Mouse (Mus musculus) liver, embryonic 13.5 days (tissue): Measurements from ENCODE around the gene Tango6. TPM values are rescaled to one million over a fixed set of nuclear protein-coding genes. Genes with fewer than 3 reads are reported as not detected.

Experiments used
- ATAC-seq: fragments of 200-750 bp; cut with Nextera tagmentation; 2 replicates; pipeline ENCODE4 v1.8.0; 2017; ENCODE audit warnings: low read depth, mild to moderate bottlenecking, moderate number of reproducible peaks, moderate library complexity
- DNase-seq: peaks from one replicate; pipeline ENCODE4 v3.0.0; 2022
- H3K27ac ChIP-seq: fragments of 300-500 bp; sonication (generic); 2 replicates; pipeline ENCODE4 v1.5.1; 2015; ENCODE audit warnings: moderate library complexity, mild to moderate bottlenecking, inconsistent platforms
- H3K27me3 ChIP-seq: fragments of 300-500 bp; sonication (generic); 2 replicates; pipeline ENCODE4 v1.6.1; 2015; ENCODE audit warnings: mild to moderate bottlenecking, inconsistent platforms
- H3K36me3 ChIP-seq: fragments of 300-500 bp; sonication (generic); 2 replicates; pipeline ENCODE4 v1.6.1; 2015; ENCODE audit warnings: mild to moderate bottlenecking, inconsistent platforms
- H3K4me1 ChIP-seq: fragments of 300-500 bp; sonication (generic); replicated peaks from 2 replicates; pipeline ENCODE4 v1.6.1; 2015; ENCODE audit warnings: inconsistent platforms
- H3K4me2 ChIP-seq: fragments of 300-500 bp; sonication (generic); 2 replicates; pipeline ENCODE4 v1.6.1; 2015; ENCODE audit warnings: inconsistent platforms, mild to moderate bottlenecking, moderate library complexity
- H3K4me3 ChIP-seq: fragments of 300-500 bp; sonication (generic); replicated peaks from 2 replicates; pipeline ENCODE4 v1.5.1; 2015; ENCODE audit warnings: mild to moderate bottlenecking, inconsistent platforms
- H3K9ac ChIP-seq: fragments of 300-500 bp; sonication (generic); 2 replicates; pipeline ENCODE4 v1.6.1; 2015; ENCODE audit warnings: mild to moderate bottlenecking, inconsistent platforms
- H3K9me3 ChIP-seq: fragments of 300-500 bp; sonication (generic); replicated peaks from 2 replicates; pipeline ENCODE4 v1.6.1; 2016; ENCODE audit warnings: inconsistent platforms
- WGBS: fragments of 180-500 bp; shearing (Covaris S2); methylation state at CpG from one replicate; pipeline ENCODE4 v1.1.7; 2015; ENCODE audit not compliant: insufficient replicate concordance; 5-methylcytosine and 5-hydroxymethylcytosine counted together
- polyA plus RNA-seq: library from polyadenylated mRNA; unstranded; fragments of >200 nt; fragmentation: Nextera tagmentation; extraction: Ambion mirVana; gene quantifications from 2 replicates; pipeline ENCODE4 v1.2.1, GENCODE M21; 2015

Tango6 gene
- polyA plus RNA-seq, 1 experiment from 2014 or later, result 3.8 TPM

DNA sequence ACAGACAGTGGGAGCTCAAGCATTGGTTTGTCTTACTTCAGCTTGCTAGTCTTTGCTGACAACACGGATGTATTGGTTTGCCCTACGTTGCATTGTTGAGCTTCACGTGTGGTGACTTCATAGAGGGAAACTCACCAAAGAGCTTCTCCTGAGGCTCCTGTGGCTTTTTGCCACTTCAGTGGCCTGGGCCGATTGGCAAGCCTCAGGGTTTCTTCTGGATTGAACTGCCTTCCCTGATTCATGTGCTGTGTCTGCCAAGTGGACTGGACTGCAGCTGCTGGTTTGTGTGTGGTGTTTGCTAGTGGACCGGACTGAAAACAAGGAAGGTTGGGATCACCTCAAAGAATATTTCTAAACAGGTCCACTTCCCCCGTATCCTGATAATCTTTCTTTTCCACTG is 43.7 kb downstream of the Tango6 start:
- H3K4me1 ChIP-seq, result no peaks in the 10 kb centered on the region
- no peak overlapping the region for H3K27ac ChIP-seq
- H3K36me3 ChIP-seq, result peaks cover 16% of the 10 kb centered on the region
- H3K4me2 ChIP-seq, result no peak overlapping the region
- ATAC-seq (no peak), DNase-seq (no peak)
- 79% methylated on average over 6 of the region's 6 CpGs for WGBS
- H3K27me3 ChIP-seq, result no peaks in the 10 kb centered on the region
- H3K9me3 ChIP-seq, result no peaks in the 10 kb centered on the region
- no peak overlapping the region for H3K9ac ChIP-seq
- no peak overlapping the region for H3K4me3 ChIP-seq

DNA sequence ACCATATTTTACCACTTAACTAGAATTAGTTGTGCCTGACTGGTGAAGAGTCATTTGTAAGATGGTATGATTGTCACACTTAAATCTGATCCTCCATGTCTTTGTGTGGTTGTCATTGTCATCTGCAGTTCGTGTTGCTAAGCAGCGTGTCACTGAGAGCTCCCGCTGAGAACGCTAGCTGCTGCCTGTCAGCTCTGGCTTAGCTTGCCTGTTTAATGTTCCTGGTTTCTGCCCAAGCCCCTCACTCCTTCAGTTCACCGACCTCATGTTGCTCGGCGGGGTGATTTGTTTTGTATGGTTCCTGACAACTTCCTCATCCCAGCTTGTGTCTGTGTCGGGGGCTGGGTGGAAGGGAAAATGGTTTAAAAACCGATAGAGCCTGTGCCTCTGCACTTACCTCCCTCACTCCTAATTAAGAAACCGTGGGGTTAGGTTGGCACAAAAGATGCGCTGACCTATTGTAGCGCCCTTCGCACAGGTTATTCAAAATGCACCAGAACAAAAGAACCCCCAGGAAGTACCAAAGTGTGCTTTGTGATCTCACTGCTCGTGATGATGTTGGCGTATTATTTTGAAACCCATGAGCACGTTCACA is 44.5 kb downstream of the Tango6 start:
- no peak overlapping the region for H3K4me3 ChIP-seq
- WGBS, result 42% methylated on average over 16 of the region's 16 CpGs
- H3K4me1 ChIP-seq, result no peaks in the 10 kb centered on the region
- H3K27me3 ChIP-seq, result no peaks in the 10 kb centered on the region
- DNase-seq, result no peak
- H3K4me2 ChIP-seq, result no peak overlapping the region
- no peak for ATAC-seq
- no peak overlapping the region for H3K9ac ChIP-seq
- H3K9me3 ChIP-seq, result no peaks in the 10 kb centered on the region
- no peak overlapping the region for H3K27ac ChIP-seq
- peaks cover 16% of the 10 kb centered on the region for H3K36me3 ChIP-seq

DNA sequence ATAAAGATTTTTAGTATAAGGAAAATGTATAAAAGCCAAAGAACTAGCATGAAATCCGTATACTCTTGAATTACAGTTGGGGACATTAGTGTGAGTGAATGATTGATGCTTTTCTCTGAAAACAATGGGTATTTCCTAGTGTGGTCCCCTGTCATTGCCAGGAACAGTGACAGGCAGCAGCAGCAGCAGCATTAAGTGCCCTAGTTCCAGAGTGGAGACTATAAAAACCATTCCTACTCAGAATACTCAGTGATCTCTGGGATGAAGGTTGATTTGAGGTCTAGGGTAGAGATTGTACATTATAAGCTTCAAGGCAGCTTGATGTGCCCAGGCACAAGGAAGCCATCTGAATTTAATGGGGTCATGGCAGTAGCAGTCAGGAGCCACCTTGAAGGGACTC is 45.0 kb downstream of the Tango6 start:
- H3K27me3 ChIP-seq, result no peaks in the 10 kb centered on the region
- no peak overlapping the region for H3K4me2 ChIP-seq
- peaks cover 16% of the 10 kb centered on the region for H3K36me3 ChIP-seq
- H3K4me1 ChIP-seq, result no peaks in the 10 kb centered on the region
- H3K9me3 ChIP-seq, result no peaks in the 10 kb centered on the region
- H3K9ac ChIP-seq, result no peak overlapping the region
- WGBS, result 60% methylated on average over 1 of the region's 1 CpGs
- ATAC-seq (no peak), DNase-seq (no peak)
- no peak overlapping the region for H3K4me3 ChIP-seq
- no peak overlapping the region for H3K27ac ChIP-seq

DNA sequence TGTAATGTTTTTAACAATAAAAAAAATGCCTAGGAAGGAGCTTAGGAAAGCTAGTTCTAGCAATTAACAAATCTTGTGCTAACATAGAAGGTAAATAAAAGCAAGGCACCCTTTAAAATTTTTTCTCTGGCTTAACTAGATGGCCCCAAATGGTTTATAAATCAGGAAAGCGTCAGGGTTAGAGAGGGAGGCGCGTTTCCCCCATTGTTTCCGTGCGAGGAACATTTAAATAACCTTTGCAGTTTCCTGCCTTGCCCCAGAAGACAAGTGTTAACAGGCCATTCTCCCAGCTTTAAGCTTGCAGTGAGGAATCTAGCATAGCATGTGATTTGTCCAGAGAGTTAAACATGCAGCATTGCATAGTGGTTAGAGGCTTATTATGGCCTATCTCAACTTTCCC is 50.1 kb downstream of the Tango6 start:
- no peak overlapping the region for H3K4me2 ChIP-seq
- H3K27ac ChIP-seq, result no peak overlapping the region
- no peaks in the 10 kb centered on the region for H3K9me3 ChIP-seq
- no peak for DNase-seq
- H3K4me3 ChIP-seq, result no peak overlapping the region
- H3K9ac ChIP-seq, result no peak overlapping the region
- peaks cover 9% of the 10 kb centered on the region for H3K36me3 ChIP-seq
- no peaks in the 10 kb centered on the region for H3K4me1 ChIP-seq
- ATAC-seq, result no peak
- WGBS, result 45% methylated on average over 5 of the region's 5 CpGs
- no peaks in the 10 kb centered on the region for H3K27me3 ChIP-seq

DNA sequence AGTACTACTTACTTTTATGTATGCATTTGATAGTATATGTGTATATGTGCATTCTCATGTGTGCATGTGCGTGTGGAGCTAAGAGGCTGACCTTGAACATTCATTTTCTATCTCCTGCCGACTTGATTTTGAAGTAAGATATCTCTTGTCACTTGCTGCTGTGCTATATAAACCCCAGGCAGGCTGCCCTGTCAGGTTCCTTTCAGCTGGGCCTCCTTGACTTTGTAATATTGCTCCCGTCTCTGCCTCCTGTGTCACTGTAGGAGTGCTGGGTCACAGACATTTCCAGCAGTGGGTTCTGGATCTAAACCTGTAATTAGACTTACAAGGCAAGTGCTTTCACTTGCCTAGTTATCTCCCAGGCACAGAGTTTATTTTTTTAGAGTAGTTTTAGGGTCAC is 50.8 kb downstream of the Tango6 start:
- Histone ChIP-seq H3K4me2 (no peak overlapping the region), H3K9me3 (no peaks in the 10 kb centered on the region), H3K27ac (no peak overlapping the region), H3K9ac (no peak overlapping the region), H3K4me3 (no peak overlapping the region), H3K4me1 (no peaks in the 10 kb centered on the region), H3K36me3 (peaks cover 11% of the 10 kb centered on the region), H3K27me3 (no peaks in the 10 kb centered on the region)
- WGBS, result 59% methylated on average over 3 of the region's 3 CpGs
- no peak for DNase-seq
- no peak for ATAC-seq

DNA sequence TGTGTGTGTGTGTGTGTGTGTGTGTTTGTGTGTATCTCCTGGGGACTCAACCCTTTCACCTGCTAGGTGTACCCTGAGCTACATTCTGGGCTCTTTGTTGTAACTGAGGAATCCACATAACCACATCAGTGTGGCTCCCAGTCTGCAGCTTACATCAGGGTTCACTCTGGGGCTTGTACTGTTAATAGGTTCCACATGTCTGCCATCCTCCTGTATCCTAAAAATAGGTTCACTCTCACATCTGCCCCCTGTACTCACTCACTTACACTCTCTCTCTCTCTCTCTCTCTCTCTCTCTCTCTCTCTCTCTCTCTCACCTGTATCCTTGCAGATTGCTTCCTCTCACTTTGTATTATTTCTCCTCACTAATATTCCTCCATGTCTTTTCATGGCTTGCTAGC is 51.4 kb downstream of the Tango6 start:
- H3K4me3 ChIP-seq, result no peak overlapping the region
- no peaks in the 10 kb centered on the region for H3K4me1 ChIP-seq
- H3K36me3 ChIP-seq, result peaks cover 14% of the 10 kb centered on the region
- no peak for ATAC-seq
- no peaks in the 10 kb centered on the region for H3K9me3 ChIP-seq
- H3K4me2 ChIP-seq, result no peak overlapping the region
- no peak overlapping the region for H3K9ac ChIP-seq
- H3K27me3 ChIP-seq, result no peaks in the 10 kb centered on the region
- H3K27ac ChIP-seq, result no peak overlapping the region
- DNase-seq, result no peak

DNA sequence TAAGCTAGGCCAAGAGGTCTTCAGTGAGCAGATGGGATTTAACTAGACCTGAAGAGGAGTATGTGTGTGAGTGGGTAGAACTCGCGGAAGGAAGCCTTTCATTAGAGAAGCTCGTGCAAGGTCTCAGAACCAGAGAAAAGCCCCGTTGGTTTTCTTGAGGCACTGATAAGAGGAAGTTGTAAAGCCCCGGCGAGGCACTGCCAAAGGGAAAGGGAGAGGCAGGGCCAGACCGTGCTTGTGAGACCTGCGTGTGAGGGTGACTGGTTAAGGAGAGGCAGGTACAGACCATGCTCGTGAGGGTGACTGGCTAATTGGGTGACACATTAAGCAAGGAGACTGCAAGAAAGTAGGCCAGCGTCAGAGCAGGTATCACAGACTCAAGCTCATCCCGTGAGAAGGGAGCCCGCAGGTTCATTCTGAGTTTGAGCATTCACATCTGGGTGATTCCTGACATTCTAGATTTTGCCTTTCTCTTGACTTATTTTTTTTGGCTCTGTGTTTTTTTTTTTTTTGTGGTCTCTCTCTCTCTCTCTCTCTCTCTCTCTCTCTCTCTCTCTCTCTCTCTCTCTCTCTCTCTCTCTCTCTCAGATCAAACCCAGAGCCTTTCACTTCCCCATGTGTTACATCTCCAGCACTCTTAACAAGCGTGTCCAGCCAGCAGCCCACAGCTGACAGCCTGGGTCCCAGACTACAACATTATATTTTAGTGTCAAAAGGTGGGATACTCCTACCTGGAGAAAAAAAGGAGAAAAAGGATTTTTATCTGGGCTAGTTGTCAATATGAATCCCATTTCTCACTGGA is 54.2 kb downstream of the Tango6 start:
- no peak overlapping the region for H3K27ac ChIP-seq
- H3K4me2 ChIP-seq, result no peak overlapping the region
- ATAC-seq (no peak), DNase-seq (no peak)
- no peak overlapping the region for H3K4me3 ChIP-seq
- no peaks in the 10 kb centered on the region for H3K9me3 ChIP-seq
- H3K36me3 ChIP-seq, result peaks cover 22% of the 10 kb centered on the region
- 35% methylated on average over 13 of the region's 13 CpGs for WGBS
- H3K4me1 ChIP-seq, result no peaks in the 10 kb centered on the region
- no peaks in the 10 kb centered on the region for H3K27me3 ChIP-seq
- H3K9ac ChIP-seq, result no peak overlapping the region

DNA sequence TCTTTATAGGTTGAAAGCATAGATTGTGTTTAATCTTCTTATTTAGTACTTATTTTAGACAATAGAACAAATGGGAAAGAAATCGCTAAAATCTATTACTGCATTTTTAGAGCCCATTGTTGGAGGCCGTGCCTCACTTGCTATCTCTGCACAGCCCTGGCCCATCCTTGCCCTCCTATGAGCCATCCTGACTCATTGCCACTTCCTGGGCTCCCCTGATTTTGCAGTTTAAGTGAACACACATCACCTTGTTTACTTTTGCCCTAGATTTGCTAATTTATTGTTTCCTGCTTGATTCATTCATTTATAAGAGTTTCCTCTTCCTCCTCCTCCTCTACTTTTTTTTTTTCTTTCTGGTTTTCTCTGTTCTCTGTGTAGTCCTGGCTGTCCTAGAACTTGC is 55.0 kb downstream of the Tango6 start:
- ATAC-seq, result no peak
- WGBS, result 80% methylated on average over 2 of the region's 2 CpGs
- no peak overlapping the region for H3K27ac ChIP-seq

DNA sequence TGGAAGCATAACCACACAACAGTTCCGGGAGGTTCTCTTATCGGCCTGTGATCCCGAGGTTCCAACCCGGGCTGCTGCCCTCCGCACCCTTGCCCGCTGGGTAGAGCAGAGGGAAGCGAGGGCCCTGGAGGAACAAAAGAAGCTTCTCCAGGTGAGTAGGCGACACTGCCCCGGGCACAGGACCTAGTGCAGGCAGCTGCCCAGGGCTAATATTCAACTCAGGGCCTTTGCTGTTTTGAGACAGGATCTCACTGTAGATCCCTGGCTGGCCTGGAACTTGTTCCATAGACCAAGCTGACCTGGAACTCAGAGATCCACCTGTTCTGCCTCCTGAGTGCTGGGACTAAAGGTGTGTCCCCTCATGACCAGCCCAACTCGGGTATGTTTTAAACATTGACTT is 59.5 kb downstream of the Tango6 start:
- Histone ChIP-seq H3K4me3 (no peak overlapping the region), H3K4me1 (no peaks in the 10 kb centered on the region), H3K36me3 (peaks cover 32% of the 10 kb centered on the region), H3K9me3 (no peaks in the 10 kb centered on the region), H3K9ac (no peak overlapping the region), H3K4me2 (no peak overlapping the region), H3K27ac (no peak overlapping the region), H3K27me3 (no peaks in the 10 kb centered on the region)
- 89% methylated on average over 10 of the region's 10 CpGs for WGBS
- DNase-seq (no peak), ATAC-seq (no peak)

More for the DNA sequence above, 55.0 kb downstream of the Tango6 start:
- H3K4me2 ChIP-seq, result no peak overlapping the region
- no peaks in the 10 kb centered on the region for H3K27me3 ChIP-seq
- DNase-seq, result no peak
- no peak overlapping the region for H3K9ac ChIP-seq
- H3K4me3 ChIP-seq, result no peak overlapping the region
- no peaks in the 10 kb centered on the region for H3K9me3 ChIP-seq
- H3K4me1 ChIP-seq, result no peaks in the 10 kb centered on the region
- peaks cover 25% of the 10 kb centered on the region for H3K36me3 ChIP-seq

DNA sequence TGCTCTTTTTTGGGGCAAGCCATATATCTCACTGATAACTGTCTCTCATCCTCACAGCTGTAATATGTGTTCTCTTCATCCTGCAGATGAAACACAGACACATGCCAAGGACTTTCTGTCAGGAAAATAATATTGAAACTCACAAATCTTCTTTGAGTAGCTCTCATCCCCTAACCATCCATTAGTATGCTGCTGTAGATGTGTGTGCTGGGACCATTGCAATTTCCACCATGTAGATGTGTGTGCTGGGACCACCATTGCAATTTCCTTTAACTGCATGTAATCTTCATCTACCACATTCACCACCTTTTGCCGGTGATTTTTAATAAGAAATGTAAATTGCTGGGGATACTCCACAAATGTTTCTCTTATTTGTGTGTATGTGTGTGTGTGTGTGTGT is 60.5 kb downstream of the Tango6 start:
- DNase-seq (no peak), ATAC-seq (no peak)
- Histone ChIP-seq H3K9me3 (no peaks in the 10 kb centered on the region), H3K4me3 (no peak overlapping the region), H3K27me3 (no peaks in the 10 kb centered on the region), H3K4me1 (no peaks in the 10 kb centered on the region), H3K36me3 (peaks cover 32% of the 10 kb centered on the region), H3K4me2 (no peak overlapping the region), H3K9ac (no peak overlapping the region), H3K27ac (no peak overlapping the region)
- 80% methylated on average over 1 of the region's 1 CpGs for WGBS

DNA sequence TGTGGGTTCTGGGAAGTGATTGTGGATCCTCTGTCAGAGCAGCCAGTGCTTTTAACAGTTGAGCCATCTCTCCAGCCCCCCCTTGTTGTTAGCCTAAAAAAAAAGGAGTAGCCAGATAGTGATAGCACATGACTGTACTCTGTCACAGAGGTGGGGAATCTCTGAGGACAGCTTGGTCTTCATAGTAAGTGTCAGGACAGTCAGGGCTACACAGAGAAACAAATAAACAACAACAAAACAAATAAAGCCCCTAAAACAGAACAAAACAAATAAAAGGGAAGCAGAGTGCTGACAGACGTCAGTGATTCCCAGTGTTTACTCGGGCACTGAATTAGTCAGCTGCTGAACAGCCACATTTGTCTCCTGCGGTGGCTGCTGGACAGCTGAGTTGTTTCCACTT is 70.6 kb downstream of the Tango6 start:
- no peaks in the 10 kb centered on the region for H3K9me3 ChIP-seq
- DNase-seq (no peak), ATAC-seq (no peak)
- 46% methylated on average over 3 of the region's 3 CpGs for WGBS
- H3K4me2 ChIP-seq, result no peak overlapping the region
- H3K27me3 ChIP-seq, result no peaks in the 10 kb centered on the region
- H3K9ac ChIP-seq, result no peak overlapping the region
- no peak overlapping the region for H3K4me3 ChIP-seq
- no peak overlapping the region for H3K27ac ChIP-seq
- H3K36me3 ChIP-seq, result no peaks in the 10 kb centered on the region; the same call in 1 of the 2 replicates
- no peaks in the 10 kb centered on the region for H3K4me1 ChIP-seq

DNA sequence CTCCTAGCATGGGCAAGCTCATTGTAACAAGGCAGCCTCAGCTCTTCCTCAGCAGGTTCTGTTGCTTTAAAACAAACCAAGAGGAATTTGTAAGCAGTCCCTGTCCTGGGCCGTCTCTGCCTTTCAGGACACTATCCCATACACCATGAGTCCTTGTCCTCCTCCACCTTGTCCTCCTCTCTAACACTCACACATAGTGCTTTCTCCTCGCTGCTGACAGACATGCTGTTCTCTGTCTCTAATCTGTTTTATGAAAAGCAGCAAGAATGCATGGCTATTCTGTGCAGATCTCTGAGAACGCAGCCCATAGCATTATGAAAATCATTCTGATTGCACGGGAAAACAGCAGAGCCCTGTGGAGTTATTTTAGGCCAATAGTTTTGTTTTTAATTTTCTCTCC is 78.4 kb downstream of the Tango6 start:
- H3K27me3 ChIP-seq, result no peaks in the 10 kb centered on the region
- no peak overlapping the region for H3K27ac ChIP-seq
- no peak overlapping the region for H3K4me3 ChIP-seq
- ATAC-seq (no peak), DNase-seq (no peak)
- H3K9me3 ChIP-seq, result no peaks in the 10 kb centered on the region
- H3K36me3 ChIP-seq, result no peaks in the 10 kb centered on the region
- H3K4me1 ChIP-seq, result no peaks in the 10 kb centered on the region
- 77% methylated on average over 4 of the region's 4 CpGs for WGBS
- no peak overlapping the region for H3K4me2 ChIP-seq
- H3K9ac ChIP-seq, result no peak overlapping the region
